Mouse (Mus musculus) cerebellum, postnatal 14 days (tissue): ENCODE measurements around the gene Ddx21.
"Not testable (repeated sequence)": the region's sequence is repeated elsewhere in the genome, so short reads cannot be mapped to it uniquely, and the experiment has no call there.

Experiments
- DNase-seq, 2 experiments: peaks; one replicate each; pipeline ENCODE4 v3.0.0; 2021; ENCODE audit warnings: mixed read lengths in 2 of 2

Ddx21 gene

GRCm38 (mm10) chr10:62602177-62603040, at the start of gene Ddx21:
Ddx21 (minus strand) TSS chr10:62602281.
- DNase-seq = peak; percentile 89 to 93

- peak; percentile 100 for DNase-seq
These were observed 49.1 kb upstream of the Ddx21 start, which contains the start of gene Ddx50 for GRCm38 (mm10) chr10:62650881-62651810. Ddx50 (minus strand) TSS chr10:62651218.

GRCm38 (mm10) chr10:62650358-62650782, 48.3 kb upstream of the Ddx21 start:
- DNase-seq = no peak

GRCm38 (mm10) chr10:62604161-62604560, 2.1 kb upstream of the Ddx21 start:
- DNase-seq = no peak

- no peak for DNase-seq
These were observed 1.4 kb upstream of the Ddx21 start for GRCm38 (mm10) chr10:62603233-62604030.

DNA sequence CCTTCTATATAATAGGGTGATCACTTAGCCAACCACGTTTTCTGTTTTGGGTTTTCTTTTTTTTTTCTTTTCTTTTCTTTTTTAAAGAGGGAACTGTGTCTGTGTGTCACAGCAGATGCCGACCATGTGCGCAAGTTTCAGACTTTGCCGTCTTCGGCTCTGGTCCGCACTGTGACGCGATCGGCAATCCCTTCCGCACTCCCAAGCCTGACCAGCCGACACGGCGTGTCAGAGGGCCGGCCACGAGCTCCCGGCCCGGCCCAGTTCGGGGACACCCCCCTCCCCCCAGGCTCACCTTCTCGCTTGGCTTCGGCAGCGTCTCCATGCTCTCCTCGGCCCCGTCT, 276 bp downstream of the Ddx21 start:
- no peak for DNase-seq

DNA sequence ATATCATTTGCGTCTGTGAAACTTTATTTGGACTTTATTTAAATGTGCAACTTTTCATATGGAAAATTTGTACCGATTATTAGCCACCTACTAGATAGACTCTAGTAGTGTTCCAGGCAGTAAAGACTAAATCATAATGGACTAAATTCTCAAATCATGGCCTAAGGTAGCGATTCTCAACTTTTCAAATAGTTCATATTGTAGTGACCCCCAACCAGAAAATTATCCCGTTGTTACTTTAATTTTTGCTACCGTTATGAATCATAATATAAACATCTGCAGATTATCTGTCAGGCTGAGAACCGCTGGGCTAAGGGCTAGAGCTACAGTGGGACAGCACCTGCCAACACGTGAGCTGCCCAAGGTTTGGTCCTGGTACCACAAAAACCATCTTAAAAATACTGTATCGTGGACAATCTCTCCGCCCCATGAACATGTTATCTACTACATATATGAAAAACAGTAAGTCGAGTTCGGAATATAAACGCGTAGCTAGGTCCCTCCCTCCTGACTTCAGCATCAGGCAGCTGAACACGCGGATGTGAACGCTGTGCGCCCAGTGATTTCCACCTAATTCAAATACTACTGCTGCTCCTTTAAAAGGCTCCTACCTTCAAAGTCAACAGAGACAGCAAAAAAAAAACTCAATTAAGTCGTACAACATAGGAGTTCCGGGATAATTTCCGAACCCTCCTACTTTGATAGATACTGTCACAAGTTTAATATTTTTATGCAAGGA, 859 bp downstream of the Ddx21 start:
- no peak for DNase-seq

GRCm38 (mm10) chr10:62600056-62600455, 2.0 kb downstream of the Ddx21 start:
- no peak for DNase-seq

- DNase-seq = not testable (repeated sequence)
These were observed 2.8 kb downstream of the Ddx21 start for GRCm38 (mm10) chr10:62599311-62599710.

DNA sequence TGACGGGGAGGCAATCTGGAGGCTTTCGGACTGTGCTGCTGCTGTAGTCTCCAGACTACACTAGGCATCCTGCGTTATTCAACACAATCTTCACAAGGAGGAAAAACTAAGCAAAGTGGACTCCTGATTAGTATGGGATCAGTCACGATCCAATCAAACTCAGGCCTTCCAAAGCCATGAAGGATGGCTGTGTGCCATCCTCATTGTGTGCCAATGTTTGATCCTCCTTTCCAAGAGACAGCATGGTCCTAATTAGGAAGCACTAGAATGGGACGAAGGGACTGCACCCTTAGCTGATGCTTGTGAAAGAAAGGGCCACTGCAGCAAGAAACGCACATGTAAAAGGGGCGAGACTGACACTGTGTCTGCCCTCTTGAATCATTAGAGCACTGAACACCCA, 9.6 kb downstream of the Ddx21 start:
- no peak for DNase-seq

DNA sequence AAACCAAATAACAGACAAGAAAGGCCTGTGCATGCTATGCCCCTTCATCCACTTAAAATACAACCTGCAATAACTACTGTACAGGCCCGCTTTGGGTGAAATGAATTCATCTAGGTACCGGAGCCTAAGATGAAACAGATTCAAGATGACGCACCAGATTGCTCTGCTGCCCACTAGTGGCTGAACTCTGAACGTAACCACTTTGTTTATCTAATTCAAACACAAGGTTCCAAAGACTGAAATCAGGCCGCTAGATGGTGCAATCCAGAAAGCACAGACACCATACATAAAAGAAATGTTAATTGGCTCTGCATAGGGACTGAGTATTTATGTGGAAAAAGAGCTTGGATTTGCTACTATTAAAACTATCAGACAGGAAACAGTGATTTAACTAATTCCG, 11.9 kb downstream of the Ddx21 start:
- DNase-seq = peak; percentile 93 to 97

DNA sequence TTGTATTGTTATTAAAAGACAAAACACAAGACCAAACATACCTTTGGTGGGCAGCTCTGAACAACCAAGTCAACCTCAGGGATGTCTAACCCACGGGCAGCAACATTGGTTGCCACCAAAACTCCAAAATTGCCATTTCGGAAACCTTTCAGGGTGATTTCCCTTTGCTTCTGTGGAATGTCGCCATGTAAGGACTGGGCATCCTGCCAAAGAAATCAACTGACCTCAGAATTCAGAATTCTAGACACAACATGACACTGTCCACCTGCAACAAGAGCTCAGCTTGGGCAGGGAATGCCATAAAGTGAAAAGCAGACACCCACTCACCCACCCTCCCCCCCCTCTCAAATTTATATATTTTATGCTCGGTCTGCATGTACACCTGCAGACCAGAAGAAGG, 13.5 kb downstream of the Ddx21 start:
- peak in 1 of 2 experiments; percentile 45 for DNase-seq

DNA sequence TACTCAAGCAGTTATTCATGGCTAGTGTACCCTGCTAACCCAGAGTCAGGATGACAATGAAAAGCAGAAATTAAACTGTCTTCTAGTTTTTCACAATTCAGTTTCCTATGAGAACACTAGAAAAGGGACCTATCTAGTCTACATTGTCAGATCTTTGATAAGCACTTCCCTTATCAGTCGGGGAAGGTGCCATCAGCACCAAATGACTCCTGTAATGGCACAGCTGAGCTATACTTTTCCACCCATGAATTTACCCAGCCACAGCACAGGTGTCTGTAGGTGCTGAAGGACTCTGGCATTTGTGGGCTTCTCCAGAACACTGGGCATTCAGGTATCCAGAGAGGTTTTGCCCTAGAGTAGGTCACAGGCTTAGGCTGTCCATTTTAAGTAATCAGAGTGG, 18.8 kb downstream of the Ddx21 start:
- DNase-seq = no peak

DNA sequence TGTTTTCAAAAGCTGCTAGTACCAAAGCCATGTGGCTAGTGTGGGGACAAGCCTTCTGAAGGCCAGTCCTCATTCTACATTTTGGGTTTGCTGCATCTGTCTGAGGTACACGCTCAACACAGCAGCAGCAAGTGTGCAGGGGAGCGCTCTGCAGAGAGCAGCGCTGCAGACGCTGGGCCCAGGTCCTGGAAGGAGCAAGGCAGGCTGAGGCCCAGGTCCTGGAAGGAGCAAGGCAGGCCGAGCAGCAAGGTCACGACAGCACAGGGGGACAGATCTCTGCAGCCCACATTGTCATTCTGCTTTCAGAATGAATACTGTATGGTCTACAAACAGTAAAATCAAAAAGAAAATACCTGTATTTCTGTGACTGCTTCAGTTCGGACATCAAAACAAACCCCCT, 19.4 kb downstream of the Ddx21 start:
- DNase-seq = no peak

DNA sequence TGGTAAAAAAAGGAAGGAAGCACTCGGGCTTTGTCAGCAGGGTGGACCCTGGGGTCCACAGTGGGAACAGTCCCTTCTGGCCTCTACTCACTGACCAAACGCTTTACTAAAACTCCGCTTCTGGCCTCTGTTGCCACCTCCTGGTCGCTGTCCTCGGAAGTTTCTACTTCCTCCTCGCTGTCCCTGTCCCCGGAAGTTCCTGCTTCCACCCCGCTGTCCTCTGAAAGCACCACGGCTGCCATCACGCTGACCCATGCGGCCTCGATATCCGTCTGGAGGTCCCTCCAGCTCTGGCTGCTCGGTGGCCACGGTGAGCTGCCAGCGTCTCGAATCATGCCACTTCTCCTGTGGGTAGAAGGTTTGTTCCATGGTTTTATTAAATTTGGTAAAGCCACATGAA, 19.8 kb downstream of the Ddx21 start:
- no peak for DNase-seq

DNA sequence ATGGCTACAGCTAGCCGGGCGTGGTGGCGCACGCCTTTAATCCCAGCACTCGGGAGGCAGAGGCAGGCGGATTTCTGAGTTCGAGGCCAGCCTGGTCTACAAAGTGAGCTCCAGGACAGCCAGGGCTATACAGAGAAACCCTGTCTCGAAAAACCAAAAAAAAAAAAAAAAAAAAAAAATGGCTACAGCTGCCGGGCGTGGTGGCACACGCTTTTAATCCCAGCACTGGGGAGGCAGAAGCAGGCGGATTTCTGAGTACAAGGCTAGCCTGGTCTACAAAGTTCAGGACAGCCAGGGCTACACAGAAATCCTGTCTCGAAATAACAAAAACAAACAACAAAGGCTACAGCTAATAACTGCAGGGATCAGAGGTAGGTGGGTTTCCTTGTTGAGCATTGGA, 23.0 kb downstream of the Ddx21 start:
- not testable (repeated sequence) for DNase-seq

DNA sequence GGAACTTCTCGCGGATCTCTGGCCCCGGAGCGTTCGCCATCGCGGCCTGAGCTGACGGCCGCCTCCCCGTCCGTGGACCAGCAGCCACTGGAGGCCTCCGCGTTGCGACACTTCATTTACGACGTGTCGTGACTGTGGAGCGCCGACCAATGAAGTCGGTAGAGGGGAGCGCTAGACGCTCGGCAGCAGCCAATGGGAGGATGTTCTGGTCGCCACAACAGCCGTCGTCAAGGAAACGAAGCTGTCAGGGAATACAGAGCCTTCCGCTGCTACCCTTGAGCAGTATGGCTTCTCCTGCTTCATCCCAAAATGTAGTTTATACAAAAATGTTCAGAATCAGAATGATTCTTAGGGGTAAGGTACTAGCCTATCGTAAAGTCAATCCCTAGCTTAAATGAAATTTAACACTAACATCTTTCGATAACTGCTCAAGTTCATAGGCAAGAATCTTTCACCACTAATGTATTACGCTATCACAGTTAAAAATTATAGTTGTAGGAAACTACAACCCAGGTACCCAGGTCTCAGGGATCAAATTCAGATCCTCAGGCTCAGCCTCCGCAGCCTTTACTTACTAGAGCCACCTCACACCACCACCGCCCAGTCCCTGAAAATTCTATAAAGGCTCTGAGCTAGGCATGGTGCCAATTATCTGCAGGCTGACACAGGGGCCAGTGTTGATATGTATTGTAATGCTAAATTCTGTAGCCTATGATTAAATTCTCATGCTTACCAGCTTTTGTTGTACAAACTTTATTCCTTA, 23.6 kb downstream of the Ddx21 start, which contains the start of gene Kif1bp:
Gene Kif1bp (minus strand): TSS at position 120 of the 763 bp plus-strand sequence.
- DNase-seq = peak; percentile 97 to 98

- DNase-seq = no peak
These were observed 24.3 kb downstream of the Ddx21 start for GRCm38 (mm10) chr10:62577673-62578337.

GRCm38 (mm10) chr10:62575001-62575400, 27.1 kb downstream of the Ddx21 start:
- no peak for DNase-seq

DNA sequence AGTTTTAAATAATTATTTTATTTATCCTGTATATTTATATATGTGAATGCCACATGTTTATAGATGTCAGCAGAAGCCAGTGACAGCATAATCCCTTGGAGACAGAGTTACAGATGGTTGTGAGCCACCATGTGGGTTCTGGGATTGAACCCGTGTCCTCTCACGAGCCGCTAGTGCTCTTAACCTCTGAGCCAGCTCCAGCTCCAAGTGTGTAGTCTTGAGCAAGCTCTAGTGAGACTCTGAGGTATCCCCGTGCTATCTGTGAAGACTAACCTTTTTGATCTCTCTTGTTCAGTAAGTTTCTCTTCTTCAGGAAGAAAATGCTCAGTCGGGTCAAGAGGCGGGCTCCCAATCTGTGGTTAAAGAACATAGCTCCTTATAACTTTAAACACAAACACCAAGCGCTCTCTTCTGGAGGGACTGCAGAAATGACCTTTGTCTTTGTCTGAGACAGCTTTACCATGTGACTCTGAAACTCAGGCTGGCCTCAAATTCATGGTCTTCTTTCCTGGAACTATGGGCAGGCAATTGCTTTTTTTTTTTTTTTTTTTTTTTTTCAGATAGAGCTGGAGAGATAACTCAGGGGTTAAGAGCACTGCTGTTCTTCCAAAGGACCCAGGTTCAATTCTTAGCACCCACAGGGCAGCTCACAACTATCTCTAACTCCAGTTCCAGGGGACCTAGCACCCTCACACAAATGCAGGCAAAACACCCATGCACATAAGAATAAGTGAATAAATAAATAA, 31.8 kb downstream of the Ddx21 start:
- no peak for DNase-seq
